Mouse (Mus musculus) C2C12 (cell line): ENCODE results near the gene Ttll13. TPM values are rescaled to one million over a fixed set of nuclear protein-coding genes. Genes with fewer than 3 reads are reported as not detected.

Experiments
- H3K27me3 ChIP-seq: one replicate; pipeline ENCODE4 v1.6.1; 2011; ENCODE audit not compliant: control insufficient read depth, insufficient read depth, insufficient read length
- H3K36me3 ChIP-seq: one replicate; pipeline ENCODE4 v1.6.1; 2011; ENCODE audit not compliant: control insufficient read depth, insufficient read depth
- H3K4me3 ChIP-seq: one replicate; pipeline ENCODE4 v1.5.1; 2011; ENCODE audit warnings: mild to moderate bottlenecking, control low read depth; ENCODE audit not compliant: poor library complexity, insufficient read depth, severe bottlenecking
- H3K79me2 ChIP-seq: one replicate; pipeline ENCODE4 v1.6.1; 2011; ENCODE audit not compliant: control insufficient read depth, insufficient read depth
- H3K79me3 ChIP-seq: one replicate; pipeline ENCODE4 v1.6.1; 2011; ENCODE audit warnings: low read depth, control low read depth
- H3ac ChIP-seq: one replicate; pipeline ENCODE3; 2011; ENCODE audit warnings: low read depth; ENCODE audit not compliant: control insufficient read depth, insufficient read length
- CEBPB ChIP-seq: IDR thresholded peaks from one replicate; pipeline ENCODE4 v1.6.1; 2011; ENCODE audit warnings: low read depth, mild to moderate bottlenecking, control low read depth, moderate library complexity
- CTCF ChIP-seq: IDR thresholded peaks from one replicate; pipeline ENCODE4 v1.5.1; 2011; ENCODE audit not compliant: control insufficient read depth, insufficient read depth, insufficient read length
- FOSL1 ChIP-seq: IDR thresholded peaks from one replicate; pipeline ENCODE4 v1.8.0; 2011; ENCODE audit warnings: mild to moderate bottlenecking, low read length; ENCODE audit not compliant: poor library complexity, insufficient read depth, severe bottlenecking
- MAX ChIP-seq: IDR thresholded peaks from one replicate; pipeline ENCODE4 v1.6.1; 2011; ENCODE audit warnings: mild to moderate bottlenecking, control low read depth
- MYOD1 ChIP-seq: IDR thresholded peaks from one replicate; pipeline ENCODE4 v1.6.1; 2011; ENCODE audit warnings: low read depth; ENCODE audit not compliant: control insufficient read depth, insufficient read length
- MYOG ChIP-seq: IDR thresholded peaks from one replicate; pipeline ENCODE4 v1.6.1; 2011; ENCODE audit not compliant: control insufficient read depth, insufficient read length; ENCODE audit errors: extremely low read depth
- USF1 ChIP-seq: IDR thresholded peaks from one replicate; pipeline ENCODE4 v1.6.1; 2011; ENCODE audit warnings: low read depth, mild to moderate bottlenecking, control low read depth, moderate library complexity
- polyA plus RNA-seq: library from polyadenylated mRNA; unstranded; fragments of >200 nt; fragmentation: generic; extraction: Trizol; gene quantifications from one replicate; pipeline ENCODE4 v1.2.1, GENCODE M21; 2012; ENCODE audit warnings: missing spikeins

Ttll13 gene
- polyA plus RNA-seq, 1 experiment = not detected

- peaks cover 28% of the 10 kb centered on the region for H3K36me3 ChIP-seq
- H3K27me3 ChIP-seq = no peaks in the 10 kb centered on the region
- peaks cover 96% of the 10 kb centered on the region for H3K79me3 ChIP-seq
- peaks cover 100% of the 10 kb centered on the region for H3K79me2 ChIP-seq
- no peak overlapping the region for H3K4me3 ChIP-seq
- no peak overlapping the region for H3ac ChIP-seq
- TF ChIP-seq MYOD1 (no peak), FOSL1 (no peak), USF1 (no peak), MAX (no peak), CTCF (no peak)
Measured at GRCm38 (mm10) chr7:80204961-80205360, 41.2 kb upstream of the Ttll13 start.

DNA sequence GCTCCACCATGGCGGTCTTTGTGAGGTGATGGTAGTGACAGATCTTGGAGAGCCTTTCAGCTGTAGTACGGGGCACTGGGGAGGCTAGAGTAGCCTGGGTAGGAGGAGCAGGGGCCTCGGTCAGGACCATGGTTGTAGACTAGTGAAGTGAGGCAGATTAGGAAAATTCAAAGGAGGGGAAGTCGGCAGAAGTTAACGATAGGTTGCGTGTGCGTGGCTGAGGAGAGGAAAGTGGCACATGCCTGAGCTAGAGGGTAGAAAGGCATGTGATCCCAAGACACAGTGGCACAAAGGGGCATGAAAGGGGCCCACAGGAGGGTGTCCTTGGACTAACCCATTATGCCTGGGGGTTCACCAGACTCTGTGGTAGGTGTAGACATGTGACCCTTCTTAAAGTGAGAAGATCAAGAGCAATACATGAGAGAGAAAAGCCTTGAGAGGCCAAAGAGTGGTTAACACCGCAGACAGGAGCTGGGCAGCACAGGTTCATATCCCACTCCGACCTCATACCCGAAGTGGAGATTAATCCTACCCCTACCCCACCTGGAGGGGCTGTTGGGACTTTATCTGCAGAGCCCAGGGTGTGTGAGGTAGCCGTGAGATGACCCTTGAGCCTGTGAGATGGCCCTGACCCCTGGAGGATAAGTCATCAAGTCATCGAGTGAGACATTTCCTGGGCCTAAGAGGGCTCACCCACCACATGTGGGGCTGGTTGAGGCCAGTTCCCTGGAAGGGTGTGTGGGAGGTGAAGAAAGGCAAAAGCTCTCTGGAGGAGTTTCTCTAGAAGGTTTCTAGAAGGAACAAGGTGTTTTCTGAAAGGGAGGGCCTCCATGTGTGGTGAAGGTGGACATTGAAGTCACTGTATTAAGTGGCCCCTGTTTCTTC, 40.2 kb upstream of the Ttll13 start:
- no peak for TF ChIP-seq CTCF
- no peak for TF ChIP-seq FOSL1
- TF ChIP-seq USF1 = no peak
- no peak for TF ChIP-seq MYOG
- no peak for TF ChIP-seq CEBPB
- no peak for TF ChIP-seq MAX
- no peak for TF ChIP-seq MYOD1
- H3K4me3 ChIP-seq = no peak overlapping the region
- H3ac ChIP-seq = no peak overlapping the region
- H3K27me3 ChIP-seq = no peaks in the 10 kb centered on the region
- H3K36me3 ChIP-seq = peaks cover 25% of the 10 kb centered on the region
- H3K79me3 ChIP-seq = peaks cover 97% of the 10 kb centered on the region
- peaks cover 100% of the 10 kb centered on the region for H3K79me2 ChIP-seq

- Histone ChIP-seq H3K4me3 (no peak overlapping the region), H3ac (peak overlapping the region; percentile 10), H3K79me3 (peaks cover 93% of the 10 kb centered on the region), H3K27me3 (no peaks in the 10 kb centered on the region), H3K36me3 (peaks cover 14% of the 10 kb centered on the region), H3K79me2 (peaks cover 100% of the 10 kb centered on the region)
- TF ChIP-seq MYOG (no peak), CTCF (no peak), FOSL1 (no peak)
Measured at GRCm38 (mm10) chr7:80207314-80207731, 38.9 kb upstream of the Ttll13 start.

DNA sequence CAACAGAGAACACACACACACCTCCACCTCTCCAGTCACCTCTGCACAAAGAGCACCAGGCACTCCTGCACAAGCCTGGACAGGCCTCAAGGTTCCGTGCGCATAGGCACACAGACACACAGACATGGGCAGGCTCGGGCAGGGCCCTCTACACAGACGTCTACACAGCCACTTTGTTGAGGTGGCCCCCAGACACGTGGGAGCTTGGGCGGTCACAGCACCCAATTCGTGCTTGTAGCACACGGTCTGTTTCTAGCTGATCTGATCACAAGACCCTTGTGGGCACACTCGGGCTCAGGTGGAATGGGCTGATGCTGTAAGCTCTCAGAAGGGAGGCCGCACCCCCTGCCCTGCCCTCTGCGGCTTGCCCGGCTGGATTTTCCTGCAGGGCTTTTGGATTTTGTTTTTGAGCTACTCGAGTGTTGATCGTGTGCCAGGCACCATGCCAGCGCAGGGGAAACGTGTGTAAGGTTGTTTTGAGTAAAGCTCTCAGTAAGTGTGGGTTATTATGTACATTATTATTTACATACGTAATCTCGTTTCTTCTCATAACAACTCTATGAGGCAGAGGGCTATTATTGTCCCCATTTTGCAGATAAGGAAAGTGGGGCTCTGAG, 38.0 kb upstream of the Ttll13 start:
- Histone ChIP-seq H3K4me3 (no peak overlapping the region), H3K79me2 (peaks cover 98% of the 10 kb centered on the region), H3K27me3 (no peaks in the 10 kb centered on the region), H3ac (no peak overlapping the region), H3K79me3 (peaks cover 88% of the 10 kb centered on the region), H3K36me3 (peaks cover 8% of the 10 kb centered on the region)
- no peak for TF ChIP-seq USF1
- no peak for TF ChIP-seq MYOD1
- no peak for TF ChIP-seq FOSL1
- TF ChIP-seq MAX = no peak
- TF ChIP-seq CEBPB = no peak
- TF ChIP-seq CTCF = no peak
- no peak for TF ChIP-seq MYOG

DNA sequence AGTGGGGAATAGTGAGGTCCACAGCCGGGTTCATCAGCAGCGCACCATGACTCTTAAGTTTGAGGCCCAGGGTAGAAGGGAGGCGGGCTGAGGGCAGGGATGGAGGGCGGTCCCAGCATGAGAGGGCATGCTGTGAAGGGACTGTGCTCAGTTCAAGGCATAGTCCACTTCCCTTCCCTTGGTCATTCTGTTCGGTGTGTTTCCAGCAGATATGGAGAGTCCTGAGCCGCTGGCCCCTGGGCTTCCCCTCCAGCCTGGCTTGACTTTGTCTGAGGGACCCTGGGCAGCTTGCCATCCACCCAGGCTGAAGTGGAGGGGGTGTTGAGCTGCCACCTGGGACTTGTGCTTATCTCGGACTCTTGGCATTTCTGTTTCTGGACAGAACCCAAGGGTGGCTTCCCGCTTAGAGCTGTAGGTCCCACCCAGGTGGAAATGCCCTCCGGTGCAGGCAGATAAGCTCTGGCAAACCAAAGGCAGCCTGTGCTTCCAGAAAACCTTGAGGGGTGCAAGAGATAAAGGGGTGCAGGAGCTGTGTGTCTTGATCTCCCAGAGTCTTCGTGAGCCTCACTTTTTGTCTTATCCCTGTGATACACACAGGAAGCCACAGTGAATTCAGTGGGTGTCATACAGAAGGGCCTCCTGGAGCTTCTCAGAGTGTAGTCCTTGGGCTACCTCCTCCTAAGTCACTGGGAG, 37.3 kb upstream of the Ttll13 start:
- no peak for TF ChIP-seq MAX
- no peak for TF ChIP-seq CTCF
- no peak for TF ChIP-seq CEBPB
- Histone ChIP-seq H3K4me3 (no peak overlapping the region), H3ac (no peak overlapping the region), H3K79me2 (peaks cover 90% of the 10 kb centered on the region), H3K36me3 (peaks cover 12% of the 10 kb centered on the region), H3K79me3 (peaks cover 80% of the 10 kb centered on the region), H3K27me3 (no peaks in the 10 kb centered on the region)
